Mouse (Mus musculus): ENCODE measurements around the gene Gpsm1.

- TF ChIP-seq CTCF (IDR thresholded peaks at IDR 0.05; ENCODE audit: low read depth) (no peak), EP300 (IDR thresholded peaks at IDR 0.05; ENCODE audit: low read depth) (no peak)
Observed at GRCm38 (mm10) chr2:26368572-26368971, 53.3 kb downstream of the Gpsm1 start.

All from liver, embryonic 14.5 days (tissue).